Mouse (Mus musculus): ENCODE measurements at regions not wholly inside any gene's neighbourhood (a gene's known extent, or its start where the extent isn't known, plus 50 kb on each side); places are given as distances from the start of the nearest gene placed in this dataset.

DNA sequence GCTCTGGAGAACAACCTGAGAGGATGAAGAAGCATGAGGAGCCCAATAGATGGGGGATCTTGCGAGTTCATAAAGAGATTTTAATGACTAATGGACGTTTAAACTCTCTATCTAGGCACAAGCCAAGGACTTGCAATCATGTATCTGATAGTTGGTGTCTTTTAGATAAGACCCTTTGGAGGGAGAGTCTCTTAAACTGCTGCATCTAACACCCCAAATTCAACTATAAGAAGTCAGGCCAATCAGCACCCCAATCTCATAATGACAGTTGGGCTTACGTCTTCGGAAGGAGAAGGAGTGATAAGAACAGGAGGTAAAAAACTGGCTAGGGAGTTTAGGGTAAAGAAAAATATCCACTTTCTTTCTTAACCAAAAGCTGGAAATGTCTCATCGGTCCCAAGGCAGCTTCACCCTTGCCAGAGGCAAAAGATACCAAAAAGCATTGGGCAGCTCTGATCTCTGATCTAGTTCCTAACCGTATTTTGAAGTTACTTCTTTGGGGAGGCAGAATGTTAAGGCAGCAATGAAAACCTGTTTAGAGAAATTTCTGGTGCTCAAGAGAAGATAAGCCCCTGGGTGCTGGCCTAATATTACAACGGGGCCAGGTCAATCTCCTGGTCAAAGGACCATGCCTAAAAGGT, 173.6 kb upstream of the Atp2b1 start:
- peaks cover 52% of the 10 kb centered on the region for H3K4me1 ChIP-seq (ENCODE audit: insufficient read depth, low read depth, low read length)
- DNase-seq (ENCODE audit: low spot score): peak; percentile 14
- H3K4me3 ChIP-seq (ENCODE audit: low read depth, low read length): no peak overlapping the region; the same call in 1 of the 2 replicates
- no peaks in the 10 kb centered on the region for H3K27me3 ChIP-seq (ENCODE audit: insufficient read depth, low read length)
- TF ChIP-seq CTCF (IDR thresholded peaks at IDR 0.05; ENCODE audit: low read depth, low read length): no peak
- no peak for TF ChIP-seq TAL1 (conservative IDR thresholded peaks at IDR 0.05; ENCODE audit: low read depth, low read length)
- no peak for TF ChIP-seq GATA1 (IDR thresholded peaks at IDR 0.05; ENCODE audit: borderline replicate concordance, low read length)
- no peak for TF ChIP-seq GATA2 (IDR thresholded peaks at IDR 0.05; ENCODE audit: borderline replicate concordance, low read depth, low read length)
- TF ChIP-seq POLR2AphosphoS5 (IDR thresholded peaks at IDR 0.05; ENCODE audit: insufficient replicate concordance, low read depth, low read length): no peak
- no peaks in the 10 kb centered on the region for H3K9me3 ChIP-seq (replicated peaks)
- H3K36me3 ChIP-seq (replicated peaks): no peaks in the 10 kb centered on the region
- peak; percentile 82 for ATAC-seq (ENCODE audit: extremely low read depth, insufficient number of reproducible peaks, low FRiP score, poor library complexity, severe bottlenecking)

DNA sequence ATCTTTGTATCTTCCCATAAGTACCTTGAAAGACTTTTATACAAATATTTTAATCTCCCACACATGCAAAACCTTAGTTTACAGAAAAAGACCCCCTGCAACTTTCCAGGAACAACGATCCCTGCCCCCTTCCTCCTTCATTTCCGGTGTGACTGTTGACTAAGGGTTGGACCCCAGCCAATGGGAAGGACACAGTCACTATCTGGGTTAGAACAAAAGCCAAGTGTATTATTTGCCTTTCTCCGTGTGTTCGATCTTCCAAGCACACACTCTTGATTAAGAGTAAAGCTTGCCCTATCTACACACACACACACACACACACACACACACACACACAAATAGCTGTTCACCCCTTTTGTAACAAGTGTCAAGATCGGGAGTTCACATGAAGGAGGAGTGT, 172.8 kb upstream of the Atp2b1 start:
- no peaks in the 10 kb centered on the region for H3K27me3 ChIP-seq (ENCODE audit: insufficient read depth, low read length)
- DNase-seq (ENCODE audit: low spot score): no peak
- H3K4me3 ChIP-seq (ENCODE audit: low read depth, low read length): no peak overlapping the region
- no peak for TF ChIP-seq POLR2AphosphoS5 (IDR thresholded peaks at IDR 0.05; ENCODE audit: insufficient replicate concordance, low read depth, low read length)
- no peak for TF ChIP-seq CTCF (IDR thresholded peaks at IDR 0.05; ENCODE audit: low read depth, low read length)
- no peak for TF ChIP-seq GATA2 (IDR thresholded peaks at IDR 0.05; ENCODE audit: borderline replicate concordance, low read depth, low read length)
- TF ChIP-seq GATA1 (IDR thresholded peaks at IDR 0.05; ENCODE audit: borderline replicate concordance, low read length): no peak
- no peak for TF ChIP-seq TAL1 (conservative IDR thresholded peaks at IDR 0.05; ENCODE audit: low read depth, low read length)
- H3K4me1 ChIP-seq (ENCODE audit: insufficient read depth, low read depth, low read length): peaks cover 57% of the 10 kb centered on the region
- no peaks in the 10 kb centered on the region for H3K9me3 ChIP-seq (replicated peaks)
- ATAC-seq (ENCODE audit: extremely low read depth, insufficient number of reproducible peaks, low FRiP score, poor library complexity, severe bottlenecking): peak; percentile 31; the same call in 1 of the 2 replicates
- no peaks in the 10 kb centered on the region for H3K36me3 ChIP-seq (replicated peaks)

DNA sequence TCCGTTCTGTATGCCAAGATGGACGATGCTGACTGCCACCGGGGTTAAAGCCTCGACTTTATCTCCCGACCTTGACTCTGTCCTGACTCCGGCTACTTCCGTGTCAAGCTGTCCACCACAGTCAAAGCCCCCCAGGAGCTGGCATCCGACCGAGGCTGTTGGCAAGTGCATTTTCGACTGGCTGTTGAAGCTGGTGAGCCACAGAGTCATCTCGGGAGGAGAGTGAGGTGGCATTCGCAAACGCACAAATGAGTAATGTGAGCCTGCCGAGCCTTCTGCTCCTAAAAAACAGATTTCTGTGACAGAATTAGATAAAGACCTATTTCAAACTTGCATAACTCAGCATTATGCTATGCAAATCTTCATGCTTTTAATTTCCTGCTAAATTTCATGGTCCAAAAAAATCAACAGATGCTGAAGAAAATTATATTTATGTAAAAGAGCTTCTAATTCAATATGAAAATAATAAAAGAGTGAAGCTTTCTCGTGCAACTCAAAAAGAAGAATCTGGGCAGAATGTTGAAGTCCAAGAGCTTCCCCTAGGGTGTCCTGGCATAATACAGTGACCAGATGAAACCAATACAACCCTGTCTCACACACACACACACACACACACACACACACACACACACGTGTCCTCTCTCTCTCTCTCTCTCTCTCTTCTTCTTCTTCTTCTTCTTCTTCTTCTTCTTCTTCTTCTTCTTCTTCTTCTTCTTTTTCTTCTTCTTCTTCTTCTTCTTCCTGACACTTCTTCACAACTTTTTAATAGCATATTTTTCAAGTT, 171.2 kb upstream of the Atp2b1 start:
- ATAC-seq (ENCODE audit: extremely low read depth, insufficient number of reproducible peaks, low FRiP score, poor library complexity, severe bottlenecking) (no peak), DNase-seq (ENCODE audit: low spot score) (no peak)
- Histone ChIP-seq H3K36me3 (replicated peaks) (no peaks in the 10 kb centered on the region), H3K9me3 (replicated peaks) (no peaks in the 10 kb centered on the region), H3K4me1 (ENCODE audit: insufficient read depth, low read depth, low read length) (peaks cover 53% of the 10 kb centered on the region), H3K27me3 (ENCODE audit: insufficient read depth, low read length) (no peaks in the 10 kb centered on the region), H3K4me3 (ENCODE audit: low read depth, low read length) (no peak overlapping the region)
- TF ChIP-seq POLR2AphosphoS5 (IDR thresholded peaks at IDR 0.05; ENCODE audit: insufficient replicate concordance, low read depth, low read length): no peak
- TF ChIP-seq GATA2 (IDR thresholded peaks at IDR 0.05; ENCODE audit: borderline replicate concordance, low read depth, low read length): no peak
- no peak for TF ChIP-seq CTCF (IDR thresholded peaks at IDR 0.05; ENCODE audit: low read depth, low read length)
- no peak for TF ChIP-seq GATA1 (IDR thresholded peaks at IDR 0.05; ENCODE audit: borderline replicate concordance, low read length)

DNA sequence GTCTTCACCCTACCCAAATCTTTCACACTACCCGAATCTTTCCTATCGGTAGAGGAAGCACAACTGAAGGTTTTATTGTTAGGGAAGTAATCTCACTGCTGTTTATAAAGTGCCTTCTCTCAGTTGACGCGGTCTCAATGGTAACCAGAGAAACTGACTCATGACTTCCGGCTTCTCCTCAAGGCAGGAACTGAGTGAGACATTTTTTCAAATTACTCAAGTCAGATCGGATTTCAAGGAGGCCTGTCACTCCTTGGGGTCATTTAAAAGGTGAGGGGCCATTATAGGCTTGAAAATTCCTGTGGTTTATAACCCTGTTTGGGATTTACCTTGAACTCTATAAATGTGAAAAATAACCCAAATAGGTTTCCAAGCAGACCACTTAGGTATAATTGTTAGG, 170.0 kb upstream of the Atp2b1 start:
- H3K27me3 ChIP-seq (ENCODE audit: insufficient read depth, low read length): no peaks in the 10 kb centered on the region
- no peak for TF ChIP-seq GATA1 (IDR thresholded peaks at IDR 0.05; ENCODE audit: borderline replicate concordance, low read length)
- no peak for TF ChIP-seq GATA2 (IDR thresholded peaks at IDR 0.05; ENCODE audit: borderline replicate concordance, low read depth, low read length)
- TF ChIP-seq POLR2AphosphoS5 (IDR thresholded peaks at IDR 0.05; ENCODE audit: insufficient replicate concordance, low read depth, low read length): no peak
- TF ChIP-seq CTCF (IDR thresholded peaks at IDR 0.05; ENCODE audit: low read depth, low read length): no peak
- TF ChIP-seq TAL1 (conservative IDR thresholded peaks at IDR 0.05; ENCODE audit: low read depth, low read length): no peak
- no peaks in the 10 kb centered on the region for H3K36me3 ChIP-seq (replicated peaks)
- no peak overlapping the region for H3K4me3 ChIP-seq (ENCODE audit: low read depth, low read length)
- no peak for ATAC-seq (ENCODE audit: extremely low read depth, insufficient number of reproducible peaks, low FRiP score, poor library complexity, severe bottlenecking)
- DNase-seq (ENCODE audit: low spot score): no peak
- H3K9me3 ChIP-seq (replicated peaks): no peaks in the 10 kb centered on the region
- peaks cover 57% of the 10 kb centered on the region for H3K4me1 ChIP-seq (ENCODE audit: insufficient read depth, low read depth, low read length)

DNA sequence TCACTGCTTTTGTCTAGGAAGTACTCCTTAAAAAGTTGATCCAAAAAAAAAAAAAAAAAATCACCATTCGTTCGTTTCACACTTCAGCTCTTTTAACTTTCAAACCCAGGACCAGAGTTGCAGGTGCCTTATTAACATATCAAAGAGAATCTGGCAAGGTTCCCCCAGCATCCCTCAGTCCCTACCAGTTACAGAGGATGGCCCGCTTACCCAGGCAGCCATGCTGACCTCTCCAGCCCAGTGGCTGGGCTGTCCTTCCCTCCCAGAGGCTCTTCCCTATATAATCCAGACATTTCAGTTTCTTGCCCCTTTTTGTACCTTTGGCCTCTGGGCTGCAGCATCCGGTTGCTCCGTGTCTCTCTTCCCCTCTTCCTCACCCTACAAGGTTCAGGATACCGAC, 169.5 kb upstream of the Atp2b1 start:
- H3K4me1 ChIP-seq (ENCODE audit: insufficient read depth, low read depth, low read length): peaks cover 56% of the 10 kb centered on the region
- H3K9me3 ChIP-seq (replicated peaks): no peaks in the 10 kb centered on the region
- no peak for ATAC-seq (ENCODE audit: extremely low read depth, insufficient number of reproducible peaks, low FRiP score, poor library complexity, severe bottlenecking)
- H3K27me3 ChIP-seq (ENCODE audit: insufficient read depth, low read length): no peaks in the 10 kb centered on the region
- H3K4me3 ChIP-seq (ENCODE audit: low read depth, low read length): no peak overlapping the region
- DNase-seq (ENCODE audit: low spot score): no peak
- no peaks in the 10 kb centered on the region for H3K36me3 ChIP-seq (replicated peaks)
- no peak for TF ChIP-seq GATA2 (IDR thresholded peaks at IDR 0.05; ENCODE audit: borderline replicate concordance, low read depth, low read length)
- TF ChIP-seq TAL1 (conservative IDR thresholded peaks at IDR 0.05; ENCODE audit: low read depth, low read length): no peak
- TF ChIP-seq POLR2AphosphoS5 (IDR thresholded peaks at IDR 0.05; ENCODE audit: insufficient replicate concordance, low read depth, low read length): no peak
- TF ChIP-seq CTCF (IDR thresholded peaks at IDR 0.05; ENCODE audit: low read depth, low read length): no peak
- TF ChIP-seq GATA1 (IDR thresholded peaks at IDR 0.05; ENCODE audit: borderline replicate concordance, low read length): no peak

DNA sequence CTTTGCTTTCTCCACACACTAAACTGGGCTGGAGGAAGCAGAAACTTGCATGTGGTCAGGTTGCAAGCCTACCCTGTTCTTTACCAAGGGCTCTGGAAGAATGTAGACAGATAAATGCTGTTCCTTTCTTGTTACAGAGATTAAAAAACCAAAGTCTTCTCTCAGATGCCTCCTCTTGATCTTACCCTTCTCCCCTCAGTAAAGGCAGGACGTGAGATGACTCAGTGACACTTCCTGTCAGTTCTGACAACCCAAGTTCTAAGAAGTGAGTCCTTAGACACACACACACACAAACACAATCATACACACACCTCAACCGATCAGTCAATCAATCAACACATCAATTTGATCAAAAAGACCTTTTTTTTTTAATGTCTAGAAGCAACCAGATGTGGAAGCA, 168.8 kb upstream of the Atp2b1 start:
- H3K4me1 ChIP-seq (ENCODE audit: insufficient read depth, low read depth, low read length): peaks cover 52% of the 10 kb centered on the region

More for the DNA sequence above, 168.8 kb upstream of the Atp2b1 start:
- ATAC-seq (ENCODE audit: extremely low read depth, insufficient number of reproducible peaks, low FRiP score, poor library complexity, severe bottlenecking): no peak
- Histone ChIP-seq H3K27me3 (ENCODE audit: insufficient read depth, low read length) (no peaks in the 10 kb centered on the region), H3K9me3 (replicated peaks) (no peaks in the 10 kb centered on the region), H3K36me3 (replicated peaks) (no peaks in the 10 kb centered on the region), H3K4me3 (ENCODE audit: low read depth, low read length) (no peak overlapping the region)
- no peak for DNase-seq (ENCODE audit: low spot score)
- no peak for TF ChIP-seq GATA2 (IDR thresholded peaks at IDR 0.05; ENCODE audit: borderline replicate concordance, low read depth, low read length)
- TF ChIP-seq GATA1 (IDR thresholded peaks at IDR 0.05; ENCODE audit: borderline replicate concordance, low read length): no peak
- TF ChIP-seq POLR2AphosphoS5 (IDR thresholded peaks at IDR 0.05; ENCODE audit: insufficient replicate concordance, low read depth, low read length): no peak
- TF ChIP-seq TAL1 (conservative IDR thresholded peaks at IDR 0.05; ENCODE audit: low read depth, low read length): no peak
- no peak for TF ChIP-seq CTCF (IDR thresholded peaks at IDR 0.05; ENCODE audit: low read depth, low read length)
